8 mouse cellular contexts compared by ENCODE assay signal in genomic region chr7:5060944-5061773, GRCm38 (mm10). TPM values are rescaled to one million over a fixed set of nuclear protein-coding genes. Genes with fewer than 3 reads are reported as not detected.
A peak's percentile ranks its signal among the peaks of the same experiment; 100 is the strongest.
DNase-seq lines count a peak whose midpoint lies in the region; ATAC-seq and TF ChIP-seq lines count a peak whose summit lies in the region.

No protein-coding gene starts in this region.

- H3K9ac ChIP-seq in heart, embryonic 12.5 days: peak overlapping the region; percentile 93
- peak overlapping the region; percentile 95 for H3K9ac ChIP-seq in kidney, postnatal 0 days (ENCODE audit: low read depth, low read length)
- H3K9ac ChIP-seq in liver, embryonic 11.5 days (ENCODE audit: low read depth, low read length): peak overlapping the region; percentile 98
- H3K9ac ChIP-seq in stomach, embryonic 14.5 days (replicated peaks; ENCODE audit: low read depth, low read length): peak overlapping the region; percentile 73

- H3K27me3 ChIP-seq in heart, embryonic 12.5 days (replicated peaks): peaks cover 28% of the 10 kb centered on the region
- H3K27me3 ChIP-seq in kidney, postnatal 0 days (ENCODE audit: insufficient read depth, low read length): no peaks in the 10 kb centered on the region
- H3K27me3 ChIP-seq in liver, embryonic 11.5 days (replicated peaks; ENCODE audit: control insufficient read depth, insufficient read depth, low read length): peaks cover 29% of the 10 kb centered on the region
- peaks cover 3% of the 10 kb centered on the region; the same call in 1 of the 2 replicates for H3K27me3 ChIP-seq in stomach, embryonic 14.5 days (ENCODE audit: control insufficient read depth, insufficient read depth, low read length)

- peak; percentile 98 for DNase-seq in CD4-positive helper T cell, adult 2 months (ENCODE audit: low read depth, low spot score)
- DNase-seq in brain, embryonic 18.5 days (ENCODE audit: low read depth, low spot score): peak; percentile 97
- peak; percentile 99 for DNase-seq in kidney, postnatal 0 days (ENCODE audit: low spot score)
- peak; percentile 92 for DNase-seq in liver, embryonic 11.5 days (ENCODE audit: low spot score)
- DNase-seq in naive thymus-derived CD4-positive, alpha-beta T cell, adult 2 months (ENCODE audit: low read depth): peak; percentile 99

- under 1% methylated on average over 60 of the region's 60 CpGs for WGBS in heart, embryonic 12.5 days
- WGBS in kidney, postnatal 0 days: under 1% methylated on average over 60 of the region's 60 CpGs
- WGBS in liver, embryonic 11.5 days: 1% methylated on average over 60 of the region's 60 CpGs
- WGBS in stomach, embryonic 14.5 days: under 1% methylated on average over 60 of the region's 60 CpGs

- peak; percentile 80 for ATAC-seq in erythroid progenitor cell, adult 5-6 weeks (replicated peaks; ENCODE audit: low FRiP score, poor library complexity, severe bottlenecking)
- ATAC-seq in heart, embryonic 12.5 days (ENCODE audit: insufficient number of reproducible peaks, low FRiP score): peak; percentile 91
- peak; percentile 89 for ATAC-seq in kidney, postnatal 0 days (replicated peaks; ENCODE audit: low FRiP score, low read depth)
- peak; percentile 86 for ATAC-seq in liver, embryonic 11.5 days (replicated peaks; ENCODE audit: low FRiP score)
- peak; percentile 86 for ATAC-seq in stomach, embryonic 14.5 days (ENCODE audit: insufficient number of reproducible peaks, insufficient read depth, low FRiP score, low read depth)

- H3K36me3 ChIP-seq in heart, embryonic 12.5 days: peaks cover 5% of the 10 kb centered on the region
- H3K36me3 ChIP-seq in kidney, postnatal 0 days (ENCODE audit: insufficient read depth, low read length): 0 out of 2 replicates have a peak, but pooled peaks cover under 1% of the 10 kb centered on the region
- H3K36me3 ChIP-seq in liver, embryonic 11.5 days (ENCODE audit: control insufficient read depth, insufficient read depth, low read length): peaks cover 5% of the 10 kb centered on the region
- H3K36me3 ChIP-seq in stomach, embryonic 14.5 days (ENCODE audit: control insufficient read depth, insufficient read depth, low read length): no peaks in the 10 kb centered on the region; the same call in 1 of the 2 replicates

- peaks cover 42% of the 10 kb centered on the region for H3K4me1 ChIP-seq in heart, embryonic 12.5 days (replicated peaks)
- H3K4me1 ChIP-seq in kidney, postnatal 0 days (replicated peaks; ENCODE audit: insufficient read depth, low read length): peaks cover 12% of the 10 kb centered on the region; the same call in 1 of the 2 replicates
- H3K4me1 ChIP-seq in liver, embryonic 11.5 days (replicated peaks; ENCODE audit: control insufficient read depth, insufficient read depth, low read length): peaks cover 29% of the 10 kb centered on the region
- peaks cover 7% of the 10 kb centered on the region; the same call in 1 of the 2 replicates for H3K4me1 ChIP-seq in stomach, embryonic 14.5 days (ENCODE audit: control insufficient read depth, insufficient read depth, low read length)

- H3K4me3 ChIP-seq in heart, embryonic 12.5 days: peak overlapping the region; percentile 83
- H3K4me3 ChIP-seq in kidney, postnatal 0 days (replicated peaks; ENCODE audit: low read depth, low read length): peak overlapping the region; percentile 77
- peak overlapping the region; percentile 80 for H3K4me3 ChIP-seq in liver, embryonic 11.5 days (ENCODE audit: low read depth, low read length)
- peak overlapping the region; percentile 63 for H3K4me3 ChIP-seq in stomach, embryonic 14.5 days (ENCODE audit: low read depth, low read length)

- no peaks in the 10 kb centered on the region for H3K9me3 ChIP-seq in heart, embryonic 12.5 days (replicated peaks)
- no peaks in the 10 kb centered on the region for H3K9me3 ChIP-seq in kidney, postnatal 0 days (replicated peaks; ENCODE audit: low read length)
- no peaks in the 10 kb centered on the region for H3K9me3 ChIP-seq in liver, embryonic 11.5 days (ENCODE audit: control insufficient read depth, low read length)
- no peaks in the 10 kb centered on the region for H3K9me3 ChIP-seq in stomach, embryonic 14.5 days (ENCODE audit: control insufficient read depth, low read depth, low read length)

- peak overlapping the region; percentile 92 for H3K4me2 ChIP-seq in heart, embryonic 12.5 days
- peak overlapping the region; percentile 77 for H3K4me2 ChIP-seq in kidney, postnatal 0 days (ENCODE audit: low read length)
- H3K4me2 ChIP-seq in liver, embryonic 11.5 days: peak overlapping the region; percentile 100
- peak overlapping the region; percentile 86 for H3K4me2 ChIP-seq in stomach, embryonic 14.5 days (replicated peaks; ENCODE audit: low read depth, low read length)

- peak overlapping the region; percentile 99 for H3K27ac ChIP-seq in heart, embryonic 12.5 days (ENCODE audit: poor library complexity, severe bottlenecking)
- H3K27ac ChIP-seq in kidney, postnatal 0 days: peak overlapping the region; percentile 98
- peak overlapping the region; percentile 98 for H3K27ac ChIP-seq in liver, embryonic 11.5 days (ENCODE audit: low read depth, low read length)
- H3K27ac ChIP-seq in stomach, embryonic 14.5 days (ENCODE audit: low read length): peak overlapping the region; percentile 95

- peak; percentile 76 for TF ChIP-seq CTCF in kidney, postnatal 0 days (IDR thresholded peaks at IDR 0.05; ENCODE audit: low read depth)

RNA-seq across cellular contexts. Expression of gene U2af2, which starts 0.8 kb away (rescaled TPM):
- total RNA-seq in erythroid progenitor cell, adult 5-6 weeks (2015; ENCODE audit: low replicate concordance): 93.0 and 138 TPM in 2 replicates
- total RNA-seq in erythroid progenitor cell, adult 5-6 weeks (2017; ENCODE audit: low replicate concordance): 83.8 and 99.2 TPM in 2 replicates
- polyA plus RNA-seq in heart, embryonic 12.5 days (2016; fragmentation: Nextera tagmentation; extraction: Ambion mirVana): 81.7 and 83.9 TPM in 2 replicates
- 95.0 and 103 TPM in 2 replicates for polyA plus RNA-seq in kidney, postnatal 0 days (2015; fragmentation: Nextera tagmentation; extraction: Ambion mirVana)
- 169 TPM in 2 replicates for polyA plus RNA-seq in liver, embryonic 11.5 days (2014; fragmentation: Nextera tagmentation; extraction: Ambion mirVana)
- 106 and 119 TPM in 2 replicates for polyA plus RNA-seq in stomach, embryonic 14.5 days (2014; fragmentation: Nextera tagmentation; extraction: Ambion mirVana)

RNA-seq across cellular contexts. Expression of gene Zfp580, which starts 9.8 kb away (rescaled TPM):
- not detected in 2 replicates for total RNA-seq in erythroid progenitor cell, adult 5-6 weeks (2015; ENCODE audit: low replicate concordance)
- not detected in 2 replicates for total RNA-seq in erythroid progenitor cell, adult 5-6 weeks (2017; ENCODE audit: low replicate concordance)
- polyA plus RNA-seq in heart, embryonic 12.5 days (2016; fragmentation: Nextera tagmentation; extraction: Ambion mirVana): 16.6 and 17.7 TPM in 2 replicates
- 48.7 and 54.0 TPM in 2 replicates for polyA plus RNA-seq in kidney, postnatal 0 days (2015; fragmentation: Nextera tagmentation; extraction: Ambion mirVana)
- 11.5 and 14.1 TPM in 2 replicates for polyA plus RNA-seq in liver, embryonic 11.5 days (2014; fragmentation: Nextera tagmentation; extraction: Ambion mirVana)
- 35.7 and 44.1 TPM in 2 replicates for polyA plus RNA-seq in stomach, embryonic 14.5 days (2014; fragmentation: Nextera tagmentation; extraction: Ambion mirVana)

RNA-seq across cellular contexts. Expression of gene Epn1, which starts 18.9 kb away (rescaled TPM):
- total RNA-seq in erythroid progenitor cell, adult 5-6 weeks (2015; ENCODE audit: low replicate concordance): 84.3 and 88.3 TPM in 2 replicates
- 75.9 and 127 TPM in 2 replicates for total RNA-seq in erythroid progenitor cell, adult 5-6 weeks (2017; ENCODE audit: low replicate concordance)
- 52.1 TPM in 2 replicates for polyA plus RNA-seq in heart, embryonic 12.5 days (2016; fragmentation: Nextera tagmentation; extraction: Ambion mirVana)
- polyA plus RNA-seq in kidney, postnatal 0 days (2015; fragmentation: Nextera tagmentation; extraction: Ambion mirVana): 58.4 and 61.7 TPM in 2 replicates
- 82.9 and 88.9 TPM in 2 replicates for polyA plus RNA-seq in liver, embryonic 11.5 days (2014; fragmentation: Nextera tagmentation; extraction: Ambion mirVana)
- 63.2 and 63.4 TPM in 2 replicates for polyA plus RNA-seq in stomach, embryonic 14.5 days (2014; fragmentation: Nextera tagmentation; extraction: Ambion mirVana)

RNA-seq across cellular contexts. Expression of gene Zfp784, which starts 22.9 kb away (rescaled TPM):
- total RNA-seq in erythroid progenitor cell, adult 5-6 weeks (2015; ENCODE audit: low replicate concordance): 0.42 and 1.8 TPM in 2 replicates
- total RNA-seq in erythroid progenitor cell, adult 5-6 weeks (2017; ENCODE audit: low replicate concordance): 0.90 TPM in 1 of 2 replicates, not detected in the other
- polyA plus RNA-seq in heart, embryonic 12.5 days (2016; fragmentation: Nextera tagmentation; extraction: Ambion mirVana): 3.6 and 4.9 TPM in 2 replicates
- polyA plus RNA-seq in kidney, postnatal 0 days (2015; fragmentation: Nextera tagmentation; extraction: Ambion mirVana): 5.7 and 6.6 TPM in 2 replicates
- polyA plus RNA-seq in liver, embryonic 11.5 days (2014; fragmentation: Nextera tagmentation; extraction: Ambion mirVana): 2.4 and 2.6 TPM in 2 replicates
- polyA plus RNA-seq in stomach, embryonic 14.5 days (2014; fragmentation: Nextera tagmentation; extraction: Ambion mirVana): 4.6 and 6.2 TPM in 2 replicates

RNA-seq across cellular contexts. Expression of gene 4632433K11Rik, which starts 27.2 kb away (rescaled TPM):
- not detected in 2 replicates for total RNA-seq in erythroid progenitor cell, adult 5-6 weeks (2015; ENCODE audit: low replicate concordance)
- not detected in 2 replicates for total RNA-seq in erythroid progenitor cell, adult 5-6 weeks (2017; ENCODE audit: low replicate concordance)
- polyA plus RNA-seq in heart, embryonic 12.5 days (2016; fragmentation: Nextera tagmentation; extraction: Ambion mirVana): not detected in 2 replicates
- polyA plus RNA-seq in kidney, postnatal 0 days (2015; fragmentation: Nextera tagmentation; extraction: Ambion mirVana): not detected in 2 replicates
- polyA plus RNA-seq in liver, embryonic 11.5 days (2014; fragmentation: Nextera tagmentation; extraction: Ambion mirVana): 0.22 TPM in 1 of 2 replicates, not detected in the other
- not detected in 2 replicates for polyA plus RNA-seq in stomach, embryonic 14.5 days (2014; fragmentation: Nextera tagmentation; extraction: Ambion mirVana)

Comparison
In these comparisons a context has a peak if more than half of its experiments do, and no peak if none do; other contexts are left out.
1. Peak in every context shown above with its lines: DNase-seq, ATAC-seq, H3K4me3 ChIP-seq and H3K27ac ChIP-seq.